16 mouse cellular contexts compared by ENCODE assay signal in genomic region chr2:145562493-145562892, GRCm38 (mm10).
"Had no signal": no experiment of that assay in that cellular context is flagged by ENCODE, and none has a peak within 500 bp of the region (broad histone marks: within the 10 kb centered on the region; RNA-seq: fewer than 3 reads in every experiment).

No protein-coding gene starts in this region.

- ATAC-seq: lung, postnatal 0 days; midbrain, embryonic 13.5 days; midbrain, embryonic 15.5 days had no signal

- H3K4me3 ChIP-seq: lung, embryonic 15.5 days; midbrain, embryonic 13.5 days; midbrain, embryonic 15.5 days; neural tube, embryonic 12.5 days; stomach, embryonic 15.5 days had no signal

- H3K27ac ChIP-seq: lung, embryonic 15.5 days; macrophage; midbrain, embryonic 13.5 days; midbrain, embryonic 15.5 days; neural tube, embryonic 12.5 days; stomach, embryonic 15.5 days; stomach, postnatal 0 days had no signal

- H3K4me2 ChIP-seq: lung, embryonic 15.5 days; midbrain, embryonic 11.5 days; midbrain, embryonic 13.5 days; midbrain, embryonic 15.5 days; neural tube, embryonic 12.5 days; stomach, embryonic 15.5 days had no signal

- DNase-seq: lung, adult 2 months; lung, postnatal 14 days; lung, postnatal 36 days; right cerebral cortex, postnatal 14 days; thymus, adult 2 months; thymus, postnatal 25 days; thymus, postnatal 4 days had no signal

- H3K9ac ChIP-seq: lung, embryonic 15.5 days; midbrain, embryonic 13.5 days; midbrain, embryonic 15.5 days; neural tube, embryonic 12.5 days; stomach, embryonic 15.5 days had no signal

- H3K4me1 ChIP-seq: lung, embryonic 15.5 days; midbrain, embryonic 15.5 days; neural tube, embryonic 12.5 days; stomach, embryonic 15.5 days had no signal

- H3K36me3 ChIP-seq: lung, embryonic 15.5 days; midbrain, embryonic 13.5 days; midbrain, embryonic 15.5 days; neural tube, embryonic 12.5 days; stomach, embryonic 15.5 days had no signal

- H3K9me3 ChIP-seq: lung, embryonic 15.5 days; midbrain, embryonic 13.5 days; midbrain, embryonic 15.5 days; neural tube, embryonic 12.5 days; stomach, embryonic 15.5 days had no signal

- H3K27me3 ChIP-seq: lung, embryonic 15.5 days; midbrain, embryonic 13.5 days; midbrain, embryonic 15.5 days; neural tube, embryonic 12.5 days; stomach, embryonic 15.5 days had no signal
